Mouse (Mus musculus) forebrain, embryonic 13.5 days (tissue): ENCODE results near the gene Pepd. TPM values are rescaled to one million over a fixed set of nuclear protein-coding genes. Genes with fewer than 3 reads are reported as not detected.

ENCODE experiments used
- ATAC-seq: fragments of 200-750 bp; cut with Nextera tagmentation; 2 replicates; pipeline ENCODE4 v1.8.0; 2017
- H3K27ac ChIP-seq: fragments of 300-500 bp; sonication (generic); 2 replicates; pipeline ENCODE4 v1.5.1; 2015; ENCODE audit warnings: inconsistent platforms, mild to moderate bottlenecking, moderate library complexity
- H3K27me3 ChIP-seq: fragments of 300-500 bp; sonication (generic); 2 replicates; pipeline ENCODE4 v1.6.1; 2015; ENCODE audit warnings: mild to moderate bottlenecking, inconsistent platforms
- H3K36me3 ChIP-seq: fragments of 300-500 bp; sonication (generic); 2 replicates; pipeline ENCODE4 v1.6.1; 2015; ENCODE audit warnings: mild to moderate bottlenecking, inconsistent platforms; ENCODE audit not compliant: poor library complexity, severe bottlenecking
- H3K4me1 ChIP-seq: fragments of 300-500 bp; sonication (generic); 2 replicates; pipeline ENCODE4 v1.6.1; 2015; ENCODE audit warnings: inconsistent platforms
- H3K4me2 ChIP-seq: fragments of 300-500 bp; sonication (generic); 2 replicates; pipeline ENCODE4 v1.6.1; 2015; ENCODE audit warnings: inconsistent platforms, mild to moderate bottlenecking, moderate library complexity
- H3K4me3 ChIP-seq: fragments of 300-500 bp; sonication (generic); 2 replicates; pipeline ENCODE4 v1.5.1; 2015; ENCODE audit warnings: mild to moderate bottlenecking, inconsistent platforms
- H3K9ac ChIP-seq: fragments of 300-500 bp; sonication (generic); 2 replicates; pipeline ENCODE4 v1.6.1; 2015; ENCODE audit warnings: mild to moderate bottlenecking, inconsistent platforms
- H3K9me3 ChIP-seq: fragments of 300-500 bp; sonication (generic); replicated peaks from 2 replicates; pipeline ENCODE4 v1.6.1; 2016; ENCODE audit warnings: inconsistent platforms
- WGBS: fragments of 180-500 bp; shearing (Covaris S2); methylation state at CpG from one replicate; pipeline ENCODE4 v1.1.7; 2015; 5-methylcytosine and 5-hydroxymethylcytosine counted together
- polyA plus RNA-seq: library from polyadenylated mRNA; unstranded; fragments of >200 nt; fragmentation: Nextera tagmentation; extraction: Ambion mirVana; gene quantifications from 2 replicates; pipeline ENCODE4 v1.2.1, GENCODE M21; 2015

Gene Pepd
- polyA plus RNA-seq, 1 experiment from 2014 or later: 46.5 TPM

DNA sequence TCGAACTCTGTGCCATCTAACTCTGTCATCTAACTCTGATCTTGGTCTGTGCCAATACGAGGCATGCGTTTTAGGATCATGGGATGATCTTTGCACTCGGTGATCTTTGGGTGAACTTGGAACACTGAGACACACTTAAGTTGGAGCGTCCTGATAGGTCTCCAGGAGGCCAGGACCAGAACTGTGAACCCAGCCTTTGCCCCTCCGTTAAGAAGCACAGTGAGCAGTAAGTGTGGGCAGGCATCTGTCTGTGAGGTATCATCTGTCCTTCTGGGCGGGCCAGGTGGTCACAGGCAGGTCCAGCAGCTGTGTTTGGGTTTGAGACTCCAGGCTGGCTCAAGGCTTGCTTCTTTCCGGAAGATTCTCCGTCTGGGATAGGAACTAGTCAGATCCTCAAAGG, 1.8 kb downstream of the Pepd start:
- no peak overlapping the region for H3K4me3 ChIP-seq
- H3K4me2 ChIP-seq: no peak overlapping the region
- no peaks in the 10 kb centered on the region for H3K36me3 ChIP-seq
- H3K27ac ChIP-seq: no peak overlapping the region
- H3K4me1 ChIP-seq: peaks cover 16% of the 10 kb centered on the region
- H3K9me3 ChIP-seq: no peaks in the 10 kb centered on the region
- 91% methylated on average over 9 of the region's 9 CpGs for WGBS
- no peak overlapping the region for H3K9ac ChIP-seq
- ATAC-seq: no peak
- H3K27me3 ChIP-seq: peaks cover 2% of the 10 kb centered on the region; the same call in 1 of the 2 replicates

DNA sequence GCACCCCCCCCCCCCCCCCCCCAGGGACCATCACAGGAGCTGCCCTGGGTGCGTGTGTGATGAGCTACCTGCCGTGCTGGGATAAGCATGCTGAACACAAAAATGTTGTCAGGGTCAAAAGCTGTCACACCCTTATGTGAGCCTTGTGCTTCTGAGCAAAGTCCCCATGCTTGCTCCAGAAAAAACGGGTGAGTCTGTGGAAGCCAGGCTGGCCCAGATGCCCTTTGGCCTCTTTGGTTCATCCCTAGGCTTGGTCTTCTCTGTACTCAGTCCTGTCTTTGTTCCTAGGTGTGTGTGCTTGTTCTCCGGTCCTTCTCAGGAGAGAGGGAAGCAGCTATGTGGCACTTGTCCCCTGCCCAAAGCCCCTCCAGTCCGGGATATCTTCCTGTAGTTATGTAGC, 3.4 kb downstream of the Pepd start:
- Histone ChIP-seq H3K4me1 (peaks cover 16% of the 10 kb centered on the region), H3K27me3 (peaks cover 2% of the 10 kb centered on the region; the same call in 1 of the 2 replicates), H3K36me3 (no peaks in the 10 kb centered on the region), H3K9me3 (no peaks in the 10 kb centered on the region), H3K9ac (no peak overlapping the region), H3K4me2 (no peak overlapping the region), H3K4me3 (no peak overlapping the region), H3K27ac (no peak overlapping the region)
- no peak for ATAC-seq
- 75% methylated on average over 5 of the region's 5 CpGs for WGBS

DNA sequence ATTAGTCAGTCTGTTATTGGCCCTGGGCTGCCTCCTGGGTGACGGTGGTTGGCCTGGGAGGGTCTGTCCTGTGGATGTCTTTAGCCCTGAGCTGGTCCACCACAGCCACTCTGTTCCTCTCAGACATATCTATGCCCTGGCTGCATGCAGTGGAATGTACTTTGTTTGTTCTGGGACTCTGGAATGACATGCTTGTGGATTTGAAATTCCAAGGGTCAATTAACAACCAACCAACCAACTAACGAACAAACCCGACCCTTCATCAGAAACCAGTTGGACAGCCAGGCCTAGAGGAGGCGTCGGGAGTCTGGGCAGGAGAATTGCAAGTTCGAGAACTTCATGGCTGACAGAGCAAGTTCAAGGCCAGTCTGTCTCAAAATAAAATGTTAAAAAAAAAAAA, 5.4 kb downstream of the Pepd start:
- H3K9ac ChIP-seq: no peak overlapping the region
- whole genome bisulfite sequencing: 76% methylated on average over 6 of the region's 6 CpGs
- no peaks in the 10 kb centered on the region for H3K9me3 ChIP-seq
- peaks cover 8% of the 10 kb centered on the region for H3K4me1 ChIP-seq
- no peak overlapping the region for H3K27ac ChIP-seq
- no peak for ATAC-seq
- H3K4me3 ChIP-seq: no peak overlapping the region
- H3K36me3 ChIP-seq: 0 out of 2 replicates have a peak, but pooled peaks cover 4% of the 10 kb centered on the region
- no peak overlapping the region for H3K4me2 ChIP-seq
- no peaks in the 10 kb centered on the region for H3K27me3 ChIP-seq

DNA sequence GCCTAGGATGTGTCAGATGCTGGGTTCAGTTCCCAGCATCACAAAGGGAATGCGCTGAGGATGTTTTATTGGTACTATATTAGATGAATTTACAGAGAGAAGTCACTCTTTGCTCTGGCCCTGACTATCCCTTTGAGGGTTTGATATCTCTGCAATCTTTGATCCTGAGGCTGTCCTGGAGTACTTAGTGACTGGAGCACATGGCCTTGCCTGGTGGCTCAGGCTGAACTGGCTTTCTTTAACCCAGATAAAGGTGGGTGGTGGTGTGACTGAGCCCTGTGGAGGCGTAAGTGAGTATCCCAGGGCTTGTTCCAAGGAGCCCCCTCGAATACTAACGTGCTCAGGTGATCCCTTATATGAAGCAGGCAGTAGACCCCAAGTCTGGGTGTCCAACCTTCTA, 5.8 kb downstream of the Pepd start:
- Histone ChIP-seq H3K27me3 (no peaks in the 10 kb centered on the region), H3K4me3 (no peak overlapping the region), H3K4me1 (peaks cover 4% of the 10 kb centered on the region), H3K27ac (no peak overlapping the region), H3K9ac (no peak overlapping the region), H3K36me3 (0 out of 2 replicates have a peak, but pooled peaks cover 4% of the 10 kb centered on the region), H3K4me2 (no peak overlapping the region), H3K9me3 (no peaks in the 10 kb centered on the region)
- WGBS: 93% methylated on average over 4 of the region's 4 CpGs
- no peak for ATAC-seq

DNA sequence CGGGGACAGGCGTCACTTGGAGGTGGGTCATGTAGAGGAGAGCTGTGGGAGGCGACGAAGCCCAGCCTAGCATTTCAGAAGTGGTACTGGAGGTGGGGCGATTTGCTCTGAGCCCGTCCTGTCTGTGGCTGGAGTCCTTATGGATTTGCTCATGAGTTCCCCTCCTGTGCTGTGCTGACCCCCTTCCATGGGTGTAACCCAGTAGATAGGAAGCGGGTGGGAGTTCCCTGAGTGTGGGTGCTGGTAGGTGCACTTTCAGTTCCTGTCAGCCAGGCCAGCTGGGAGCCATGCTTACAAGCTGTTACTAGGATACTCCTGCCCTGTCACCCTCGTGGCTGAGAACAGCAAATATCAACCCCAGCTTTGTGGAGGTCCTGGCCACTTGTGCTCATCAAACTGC, 6.2 kb downstream of the Pepd start:
- no peak overlapping the region for H3K4me2 ChIP-seq
- H3K9ac ChIP-seq: no peak overlapping the region
- no peaks in the 10 kb centered on the region for H3K4me1 ChIP-seq
- no peak overlapping the region for H3K4me3 ChIP-seq
- no peaks in the 10 kb centered on the region for H3K27me3 ChIP-seq
- ATAC-seq: no peak
- H3K36me3 ChIP-seq: 0 out of 2 replicates have a peak, but pooled peaks cover 4% of the 10 kb centered on the region
- H3K27ac ChIP-seq: no peak overlapping the region
- no peaks in the 10 kb centered on the region for H3K9me3 ChIP-seq
- 90% methylated on average over 8 of the region's 8 CpGs for WGBS

DNA sequence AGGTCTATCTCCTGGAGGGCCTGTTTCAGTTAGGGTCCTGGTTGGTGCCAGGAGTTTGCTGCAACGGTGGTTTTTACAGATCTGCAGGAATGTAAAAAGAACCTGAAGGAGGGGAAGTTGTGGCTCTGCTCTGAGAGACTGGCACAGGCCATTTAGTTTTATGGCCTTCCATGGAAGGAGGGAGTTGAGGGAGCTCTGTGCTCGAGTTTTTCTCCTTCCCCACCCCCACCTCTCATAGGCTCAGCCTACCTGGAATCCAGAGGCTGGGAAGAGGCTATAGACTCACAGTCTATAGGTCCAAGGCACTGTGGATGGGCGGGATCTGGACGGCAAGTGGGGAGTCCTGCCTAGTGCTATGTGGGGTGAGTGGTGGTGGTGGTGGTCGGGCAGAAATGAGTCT, 6.9 kb downstream of the Pepd start:
- Histone ChIP-seq H3K9me3 (no peaks in the 10 kb centered on the region), H3K27ac (no peak overlapping the region), H3K9ac (no peak overlapping the region), H3K27me3 (no peaks in the 10 kb centered on the region), H3K4me1 (no peaks in the 10 kb centered on the region), H3K4me2 (no peak overlapping the region), H3K4me3 (no peak overlapping the region), H3K36me3 (0 out of 2 replicates have a peak, but pooled peaks cover 4% of the 10 kb centered on the region)
- no peak for ATAC-seq
- WGBS: 80% methylated on average over 5 of the region's 5 CpGs

DNA sequence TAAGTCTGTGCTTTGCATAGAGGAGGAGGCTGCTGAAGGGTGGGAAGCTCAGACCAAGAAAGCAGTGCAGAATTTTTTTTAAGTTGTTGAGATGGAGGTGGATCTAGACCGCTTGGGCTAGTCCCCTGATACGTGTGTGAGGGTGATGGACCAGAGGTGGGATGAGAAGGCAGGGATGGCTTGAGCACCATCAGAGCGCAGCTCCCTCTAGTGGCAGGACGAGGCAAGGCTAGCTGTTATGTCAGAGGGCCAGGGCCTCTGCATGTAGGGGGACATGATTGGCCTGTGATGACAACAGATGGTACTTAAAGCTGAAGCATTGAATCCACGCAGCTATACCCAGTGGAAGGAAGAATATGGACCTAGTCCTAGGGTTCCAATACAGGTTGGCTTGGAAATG, 7.6 kb downstream of the Pepd start:
- WGBS: 54% methylated on average over 5 of the region's 5 CpGs
- Histone ChIP-seq H3K9ac (no peak overlapping the region), H3K4me1 (no peaks in the 10 kb centered on the region), H3K36me3 (0 out of 2 replicates have a peak, but pooled peaks cover 4% of the 10 kb centered on the region), H3K27me3 (no peaks in the 10 kb centered on the region), H3K27ac (no peak overlapping the region), H3K9me3 (no peaks in the 10 kb centered on the region), H3K4me2 (no peak overlapping the region), H3K4me3 (no peak overlapping the region)
- ATAC-seq: no peak

DNA sequence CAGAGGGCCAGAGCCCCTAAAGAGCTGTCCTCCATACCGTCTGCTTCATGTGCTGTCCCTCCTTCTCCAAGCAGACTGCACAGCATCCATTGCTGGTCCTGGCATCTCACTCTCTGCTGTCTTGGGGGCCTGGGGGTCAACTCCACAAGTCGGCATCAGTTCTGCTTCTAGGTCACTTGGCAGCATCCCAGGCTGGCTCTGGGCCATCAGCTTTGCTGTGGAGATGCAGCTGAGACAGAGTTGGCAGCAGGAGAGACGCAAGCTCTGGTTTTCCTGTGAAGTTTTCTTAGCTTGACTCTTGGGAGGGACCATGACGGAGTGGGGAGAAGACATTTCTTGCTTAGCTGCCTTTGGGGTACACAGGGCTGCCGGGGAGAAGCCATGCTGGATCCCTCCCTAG, 13.0 kb downstream of the Pepd start:
- Histone ChIP-seq H3K36me3 (0 out of 2 replicates have a peak, but pooled peaks cover 4% of the 10 kb centered on the region), H3K4me3 (no peak overlapping the region), H3K27me3 (no peaks in the 10 kb centered on the region), H3K4me1 (peaks cover 14% of the 10 kb centered on the region), H3K9ac (no peak overlapping the region), H3K9me3 (no peaks in the 10 kb centered on the region), H3K27ac (no peak overlapping the region; the same call in 1 of the 2 replicates), H3K4me2 (no peak overlapping the region)
- ATAC-seq: no peak
- WGBS: 73% methylated on average over 5 of the region's 5 CpGs

DNA sequence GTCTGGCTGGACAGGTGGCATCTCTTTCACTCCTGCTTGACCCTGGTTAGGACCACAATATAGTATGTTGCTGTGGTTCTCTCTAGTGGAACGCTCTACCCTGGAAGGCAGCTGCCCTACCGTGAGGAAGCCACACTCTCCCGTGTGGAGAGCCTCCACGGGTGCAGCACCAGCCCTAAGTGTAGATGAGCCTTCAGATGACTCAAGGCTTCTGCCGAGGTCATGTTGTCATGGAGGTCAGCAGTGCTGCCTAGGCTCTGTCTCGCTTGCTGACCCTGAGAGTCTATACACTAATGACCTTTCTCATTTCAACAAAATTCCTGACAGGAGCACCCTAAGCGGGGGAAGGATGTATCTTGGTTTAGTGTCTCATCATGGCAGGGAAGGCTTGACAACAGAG, 13.8 kb downstream of the Pepd start:
- WGBS: 93% methylated on average over 7 of the region's 7 CpGs
- peaks cover 21% of the 10 kb centered on the region for H3K4me1 ChIP-seq
- H3K9ac ChIP-seq: no peak overlapping the region
- H3K27me3 ChIP-seq: no peaks in the 10 kb centered on the region
- 0 out of 2 replicates have a peak, but pooled peaks cover 4% of the 10 kb centered on the region for H3K36me3 ChIP-seq
- H3K9me3 ChIP-seq: no peaks in the 10 kb centered on the region
- no peak overlapping the region for H3K4me2 ChIP-seq
- H3K27ac ChIP-seq: no peak overlapping the region
- no peak for ATAC-seq
- no peak overlapping the region for H3K4me3 ChIP-seq

DNA sequence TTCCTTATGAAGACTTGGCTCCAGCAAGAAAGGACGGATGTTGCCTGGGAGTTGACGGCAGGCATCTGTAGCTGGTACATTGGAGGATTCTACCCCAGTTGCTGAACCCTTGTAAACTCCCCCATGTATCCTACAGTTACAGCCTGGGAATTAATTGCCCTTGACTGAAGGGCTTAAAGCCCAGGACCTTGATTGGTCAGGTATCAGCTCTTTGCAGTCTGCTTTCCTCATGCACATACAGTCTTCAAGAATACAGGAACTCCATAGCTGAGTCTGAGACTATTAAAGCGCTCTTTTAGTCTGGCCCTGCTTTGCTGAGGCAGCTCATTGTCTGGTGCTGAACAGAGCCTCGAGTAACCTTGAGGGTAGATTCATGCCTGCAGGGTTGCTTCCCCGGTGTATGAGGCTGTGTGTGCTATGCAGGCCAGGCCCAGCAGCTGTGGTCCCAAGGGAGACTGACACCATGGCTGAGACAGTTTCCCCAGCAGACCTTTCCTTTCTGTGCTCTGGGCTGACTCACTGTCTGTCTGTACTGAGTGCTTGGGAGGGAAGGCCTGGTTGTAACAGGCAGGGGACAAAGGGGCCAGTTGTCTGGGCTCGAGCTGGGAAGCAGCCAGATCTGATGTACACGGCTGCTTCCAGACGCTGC, 17.6 kb downstream of the Pepd start:
- no peaks in the 10 kb centered on the region for H3K9me3 ChIP-seq
- no peaks in the 10 kb centered on the region for H3K27me3 ChIP-seq
- H3K4me3 ChIP-seq: no peak overlapping the region
- peaks cover 3% of the 10 kb centered on the region; the same call in 1 of the 2 replicates for H3K36me3 ChIP-seq
- 0 out of 2 replicates have a peak overlapping the region, but pooled peaks have one; percentile 42 for H3K27ac ChIP-seq
- peaks cover 22% of the 10 kb centered on the region for H3K4me1 ChIP-seq
- 51% methylated on average over 8 of the region's 8 CpGs for WGBS
- 0 out of 2 replicates have a peak, but pooled peaks have one; percentile 8 for ATAC-seq
- H3K4me2 ChIP-seq: no peak overlapping the region
- no peak overlapping the region for H3K9ac ChIP-seq

DNA sequence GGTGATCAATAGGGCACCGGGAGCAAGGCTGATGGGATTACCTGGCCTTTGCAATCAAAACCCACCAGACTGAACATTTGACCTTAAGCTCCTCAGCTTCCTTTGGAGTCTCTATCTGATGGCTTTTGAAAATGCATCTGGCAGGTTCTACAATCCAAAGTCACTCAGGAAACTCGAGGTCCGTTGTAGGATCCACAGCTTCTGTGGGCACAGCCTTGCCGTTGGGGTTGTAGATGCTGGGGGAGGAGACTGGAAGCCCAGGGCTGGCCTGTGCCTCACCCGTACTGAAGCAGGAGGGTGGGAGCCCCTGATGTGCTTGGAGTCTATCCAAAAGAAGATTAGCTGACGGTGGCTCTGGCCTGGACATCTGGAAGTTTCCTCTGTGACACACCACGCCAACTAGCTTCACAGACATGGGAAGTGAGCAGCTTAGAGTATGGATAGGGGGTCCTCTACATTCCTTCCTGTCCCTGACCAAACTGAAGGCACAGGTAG, 18.1 kb downstream of the Pepd start:
- Histone ChIP-seq H3K27ac (0 out of 2 replicates have a peak overlapping the region, but pooled peaks have one; percentile 42), H3K27me3 (no peaks in the 10 kb centered on the region), H3K4me1 (peaks cover 19% of the 10 kb centered on the region), H3K36me3 (peaks cover 6% of the 10 kb centered on the region; the same call in 1 of the 2 replicates), H3K9ac (no peak overlapping the region), H3K4me2 (no peak overlapping the region), H3K9me3 (no peaks in the 10 kb centered on the region), H3K4me3 (no peak overlapping the region)
- no peak for ATAC-seq
- 54% methylated on average over 7 of the region's 7 CpGs for whole genome bisulfite sequencing

DNA sequence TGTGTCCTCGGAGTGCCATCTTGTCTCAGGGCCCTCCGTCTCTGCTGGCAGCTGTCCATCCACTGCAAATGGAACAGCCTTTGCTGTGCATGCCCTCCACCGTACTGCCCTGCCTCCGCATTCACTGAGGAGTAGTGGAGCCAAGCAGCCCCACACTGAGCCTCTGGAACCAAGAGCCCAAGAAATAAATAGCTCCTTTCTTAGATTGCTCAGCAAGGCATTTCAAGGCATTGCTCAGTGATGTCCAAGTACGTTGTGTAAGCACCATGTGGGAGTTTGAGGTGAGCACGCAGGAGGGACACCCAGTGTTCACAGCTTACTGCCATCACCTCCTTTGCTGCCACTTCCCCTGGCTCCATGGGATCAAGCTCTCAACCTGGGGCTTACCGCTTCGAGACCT, 20.5 kb downstream of the Pepd start:
- Histone ChIP-seq H3K9me3 (no peaks in the 10 kb centered on the region; the same call in 1 of the 2 replicates), H3K27me3 (no peaks in the 10 kb centered on the region), H3K27ac (no peak overlapping the region), H3K36me3 (peaks cover 22% of the 10 kb centered on the region), H3K4me2 (no peak overlapping the region), H3K4me1 (peaks cover 17% of the 10 kb centered on the region), H3K9ac (no peak overlapping the region), H3K4me3 (no peak overlapping the region)
- ATAC-seq: no peak
- WGBS: 90% methylated on average over 8 of the region's 8 CpGs
